Mouse (Mus musculus) neural tube, postnatal 0 days (tissue): ENCODE data around the gene Pkn3. TPM values are rescaled to one million over a fixed set of nuclear protein-coding genes. Genes with fewer than 3 reads are reported as not detected.

Experiments used
- polyA plus RNA-seq: library from polyadenylated mRNA; unstranded; fragments of >200 nt; fragmentation: Nextera tagmentation; extraction: Ambion mirVana; gene quantifications from 2 replicates; pipeline ENCODE4 v1.2.1, GENCODE M21; 2015

Gene Pkn3
- 0.87 and 1.0 TPM in 2 replicates for polyA plus RNA-seq

GRCm38 (mm10) chr2:30077502-30078348 lies at the start of gene Pkn3:
Gene Pkn3, plus strand, starts transcription at chr2:30077684.

GRCm38 (mm10) chr2:30048699-30049388 lies 28.6 kb upstream of the Pkn3 start, which contains the start of gene Wdr34:
Gene Wdr34, minus strand, starts transcription at chr2:30048881.

GRCm38 (mm10) chr2:30057223-30057904 lies 20.1 kb upstream of the Pkn3 start, which contains the start of gene Set:
Gene Set, plus strand, starts transcription at chr2:30057378.

GRCm38 (mm10) chr2:30093471-30094207 lies 16.2 kb downstream of the Pkn3 start, which contains the start of gene Zdhhc12:
Gene Zdhhc12, minus strand, starts transcription at chr2:30093648.

GRCm38 (mm10) chr2:30124472-30125274 lies 47.2 kb downstream of the Pkn3 start, which contains the start of gene Zer1:
Gene Zer1, minus strand, starts transcription at chr2:30124585.

GRCm38 (mm10) chr2:30133613-30134377 lies 56.3 kb downstream of the Pkn3 start, which contains the start of gene Tbc1d13:
Gene Tbc1d13, plus strand, starts transcription at chr2:30133746.

Other genes with a start within 250 kb of the Pkn3 start
- 20.6 and 20.7 TPM in 2 replicates for gene Cercam, start 208.5 kb upstream of the Pkn3 start, polyA plus RNA-seq
- 59.9 and 65.7 TPM in 2 replicates for gene Odf2, start 188.5 kb upstream of the Pkn3 start, polyA plus RNA-seq
- 39.7 and 44.2 TPM in 2 replicates for gene Gle1, start 142.3 kb upstream of the Pkn3 start, polyA plus RNA-seq
- 183 and 244 TPM in 2 replicates for gene Sptan1, start 112.1 kb upstream of the Pkn3 start, polyA plus RNA-seq
- 57.4 and 65.7 TPM in 2 replicates for gene Wdr34, start 28.8 kb upstream of the Pkn3 start, polyA plus RNA-seq
- gene Set, start 20.3 kb upstream of the Pkn3 start, polyA plus RNA-seq, result 280 and 287 TPM in 2 replicates
- gene Zdhhc12, start 16.0 kb downstream of the Pkn3 start, polyA plus RNA-seq, result 35.6 and 39.5 TPM in 2 replicates
- gene Zer1, start 46.9 kb downstream of the Pkn3 start, polyA plus RNA-seq, result 16.3 and 17.7 TPM in 2 replicates
- 9.2 and 10.8 TPM in 2 replicates for gene Tbc1d13, start 56.1 kb downstream of the Pkn3 start, polyA plus RNA-seq
- 52.6 and 59.4 TPM in 2 replicates for gene Endog, start 93.8 kb downstream of the Pkn3 start, polyA plus RNA-seq
- 52.8 and 64.2 TPM in 2 replicates for gene Spout1, start 100.8 kb downstream of the Pkn3 start, polyA plus RNA-seq
- 17.1 and 18.6 TPM in 2 replicates for gene Kyat1, start 128.2 kb downstream of the Pkn3 start, polyA plus RNA-seq
- 60.2 and 61.1 TPM in 2 replicates for gene Lrrc8a, start 160.0 kb downstream of the Pkn3 start, polyA plus RNA-seq
- gene Gm28035, start 162.9 kb downstream of the Pkn3 start, polyA plus RNA-seq, result 0.09 and 0.15 TPM in 2 replicates
- gene Phyhd1, start 188.5 kb downstream of the Pkn3 start, polyA plus RNA-seq, result 7.3 and 8.3 TPM in 2 replicates
- gene Gm28038, start 203.4 kb downstream of the Pkn3 start, polyA plus RNA-seq, result not detected in 2 replicates
- 42.0 and 45.1 TPM in 2 replicates for gene Dolk, start 208.7 kb downstream of the Pkn3 start, polyA plus RNA-seq
- 10.0 and 11.1 TPM in 2 replicates for gene Nup188, start 208.7 kb downstream of the Pkn3 start, polyA plus RNA-seq